Mouse (Mus musculus) forelimb bud, embryonic 11.5 days (tissue): ENCODE results near the gene Myrip.
A peak's percentile ranks its signal among the peaks of the same experiment; 100 is the strongest.
"Not testable (repeated sequence)": the region's sequence is repeated elsewhere in the genome, so short reads cannot be mapped to it uniquely, and the experiment has no call there.

Experiments used
- DNase-seq: peaks from one replicate; pipeline ENCODE4 v3.0.0-alpha.2; 2012; ENCODE audit warnings: low read depth, low spot score

The Myrip gene

DNA sequence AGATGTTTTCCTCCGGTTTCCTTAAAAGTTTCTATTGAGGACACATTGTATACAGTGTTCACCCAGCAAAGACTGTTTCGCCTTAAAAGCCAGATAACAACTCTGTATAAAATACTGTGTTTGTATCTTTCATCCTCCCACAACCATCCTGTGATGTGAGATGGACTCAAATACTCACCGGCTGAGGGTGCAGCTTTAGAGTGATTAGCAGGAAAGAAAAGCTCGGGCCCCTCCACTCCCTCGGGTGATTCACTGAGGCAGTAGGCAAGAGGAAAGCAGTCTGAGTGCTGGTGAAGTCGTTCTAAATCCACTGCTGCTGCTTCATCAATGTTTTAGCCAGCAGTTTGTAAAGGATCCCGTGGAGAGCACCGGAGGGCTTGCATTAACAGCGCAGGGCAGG, 93.9 kb downstream of the Myrip start:
- no peak for DNase-seq

DNA sequence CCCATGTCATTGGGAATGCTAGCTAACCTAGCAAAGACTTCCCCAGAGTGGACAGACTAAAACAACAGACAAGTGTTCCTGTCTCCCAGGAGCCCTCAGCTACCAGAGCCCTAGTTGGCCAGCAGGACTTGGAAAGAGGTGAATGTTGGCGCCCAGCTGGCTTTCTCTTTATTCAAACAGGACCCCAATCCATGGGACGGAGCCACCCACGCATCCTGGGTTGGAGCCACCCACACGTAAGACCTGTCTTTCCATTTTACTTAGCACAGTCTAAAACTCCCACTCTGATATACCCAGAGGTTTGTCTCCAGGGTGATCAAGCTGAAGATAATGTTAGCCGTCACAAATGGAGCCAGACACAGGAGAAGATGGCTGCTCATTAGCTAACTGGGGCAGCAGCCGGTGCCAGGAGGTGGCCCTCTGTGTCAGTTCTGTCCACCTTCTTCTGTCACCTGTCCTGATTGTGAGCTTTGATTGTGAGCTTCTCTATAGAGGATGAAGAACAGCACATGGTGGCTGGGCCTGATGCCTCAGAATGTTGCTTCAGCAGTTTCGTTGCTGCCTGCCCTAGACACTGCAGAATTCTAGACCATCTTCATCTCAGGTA, 95.4 kb downstream of the Myrip start:
- DNase-seq: no peak

GRCm38 (mm10) chr9:120398289-120398688, 97.0 kb downstream of the Myrip start:
- DNase-seq: no peak

DNA sequence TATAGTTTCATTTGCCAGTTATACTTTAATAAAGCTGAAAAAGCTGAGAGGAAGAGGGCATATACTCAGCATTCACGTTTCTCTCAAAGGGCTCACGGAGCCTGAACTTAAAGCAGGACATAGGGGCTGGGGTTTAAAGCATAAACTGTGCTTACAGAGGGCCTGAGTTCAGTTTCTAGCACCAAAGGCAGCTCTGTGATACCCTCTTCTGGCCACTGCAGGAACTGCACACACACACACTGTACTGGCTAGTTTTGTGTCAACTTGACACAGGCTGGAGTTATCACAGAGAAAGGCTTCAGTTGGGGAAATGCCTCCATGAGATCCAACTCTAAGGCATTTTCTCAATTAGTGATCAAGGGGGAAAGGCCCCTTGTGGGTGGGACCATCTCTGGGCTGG, 98.2 kb downstream of the Myrip start:
- not testable (repeated sequence) for DNase-seq

- no peak for DNase-seq
These were observed 101.1 kb downstream of the Myrip start for GRCm38 (mm10) chr9:120402368-120402767.

- no peak for DNase-seq
These were observed 102.3 kb downstream of the Myrip start for GRCm38 (mm10) chr9:120403661-120404060.

GRCm38 (mm10) chr9:120409663-120410181, 108.4 kb downstream of the Myrip start:
- no peak for DNase-seq

DNA sequence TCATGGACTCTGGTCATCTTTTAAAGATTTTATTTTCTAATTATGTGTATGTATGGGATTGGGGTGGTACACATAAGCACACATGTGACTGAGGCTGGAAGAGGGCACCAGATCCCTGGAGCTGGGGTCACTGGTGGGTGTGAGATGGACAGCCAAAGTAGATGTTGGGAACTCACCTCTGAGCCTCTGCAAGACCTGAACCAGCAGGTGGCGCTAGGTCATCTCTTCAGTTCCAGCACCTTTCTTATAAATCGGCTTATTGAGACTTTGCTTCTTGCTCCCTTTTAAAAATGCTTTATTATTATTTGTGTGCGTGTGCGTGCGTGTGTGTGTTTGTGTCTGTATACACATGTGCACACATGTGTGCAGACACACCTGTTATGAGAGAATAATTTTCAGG, 109.1 kb downstream of the Myrip start:
- peak; percentile 42 for DNase-seq

- peak; percentile 85 for DNase-seq
These were observed 114.2 kb downstream of the Myrip start for GRCm38 (mm10) chr9:120415504-120415903.

DNA sequence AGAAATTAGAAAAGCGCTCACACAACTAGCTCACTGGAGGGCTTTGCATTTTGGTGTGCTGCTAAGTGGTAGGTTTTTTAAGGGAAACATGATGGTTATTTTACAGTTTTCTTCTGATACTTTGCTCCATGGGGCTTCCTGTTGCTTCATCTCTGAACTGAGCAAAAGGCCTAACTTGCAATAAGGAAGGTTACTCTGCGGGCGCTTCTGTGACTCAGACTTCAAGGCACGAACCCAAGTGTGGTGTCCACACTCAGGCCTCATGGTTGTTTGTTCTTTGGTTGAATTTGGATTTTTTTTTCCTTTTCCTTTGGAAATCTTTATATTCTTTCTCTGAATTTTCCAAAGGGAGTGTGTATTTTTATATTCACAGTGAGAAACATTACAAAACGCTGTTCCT, 114.8 kb downstream of the Myrip start:
- DNase-seq: no peak

GRCm38 (mm10) chr9:120416729-120417128, 115.4 kb downstream of the Myrip start:
- no peak for DNase-seq

DNA sequence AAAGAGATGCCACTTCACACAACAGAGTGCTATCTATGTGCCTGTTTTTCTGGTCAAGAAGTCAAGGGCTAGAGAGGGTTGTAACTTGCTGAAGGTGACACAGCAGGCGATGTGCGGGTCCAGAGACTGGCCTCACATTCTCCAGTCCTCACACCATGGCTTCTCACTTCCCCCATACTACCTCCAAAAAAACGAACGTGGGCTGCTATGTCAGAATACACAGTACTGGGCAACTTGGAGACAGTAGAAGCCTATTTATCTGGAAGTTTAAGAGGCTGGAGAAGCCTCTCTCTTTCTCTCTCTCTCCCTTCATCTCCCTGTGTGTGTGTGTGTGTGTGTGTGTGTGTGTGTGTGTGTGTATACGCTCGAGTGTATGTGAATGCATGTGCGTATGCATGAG, 117.3 kb downstream of the Myrip start:
- no peak for DNase-seq

- DNase-seq: no peak
These were observed 123.3 kb downstream of the Myrip start for GRCm38 (mm10) chr9:120424567-120424966.

GRCm38 (mm10) chr9:120425768-120426167, 124.5 kb downstream of the Myrip start:
- peak; percentile 64 for DNase-seq

DNA sequence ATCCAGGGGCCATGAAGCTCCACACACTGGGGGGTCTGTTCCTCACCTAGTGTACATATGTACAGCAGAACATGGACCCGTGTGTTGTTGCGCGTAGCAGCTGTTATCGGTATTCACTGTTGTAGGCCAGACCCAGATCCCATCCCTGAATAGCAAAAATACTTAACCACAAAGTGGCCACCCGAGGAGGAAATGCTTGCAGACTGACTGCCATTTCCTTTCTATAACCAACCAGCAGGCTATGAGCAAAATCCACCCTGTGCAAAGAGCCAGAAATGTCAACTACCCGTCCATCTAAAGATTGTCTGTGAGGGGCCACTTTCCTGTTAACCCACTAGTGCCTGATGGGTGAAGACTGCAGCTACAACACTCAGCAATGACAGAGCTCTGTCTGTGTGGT, 126.9 kb downstream of the Myrip start:
- DNase-seq: no peak

- peak; percentile 91 for DNase-seq
These were observed 132.4 kb downstream of the Myrip start for GRCm38 (mm10) chr9:120433747-120434146.

- DNase-seq: no peak
These were observed 134.5 kb downstream of the Myrip start for GRCm38 (mm10) chr9:120435841-120436240.

DNA sequence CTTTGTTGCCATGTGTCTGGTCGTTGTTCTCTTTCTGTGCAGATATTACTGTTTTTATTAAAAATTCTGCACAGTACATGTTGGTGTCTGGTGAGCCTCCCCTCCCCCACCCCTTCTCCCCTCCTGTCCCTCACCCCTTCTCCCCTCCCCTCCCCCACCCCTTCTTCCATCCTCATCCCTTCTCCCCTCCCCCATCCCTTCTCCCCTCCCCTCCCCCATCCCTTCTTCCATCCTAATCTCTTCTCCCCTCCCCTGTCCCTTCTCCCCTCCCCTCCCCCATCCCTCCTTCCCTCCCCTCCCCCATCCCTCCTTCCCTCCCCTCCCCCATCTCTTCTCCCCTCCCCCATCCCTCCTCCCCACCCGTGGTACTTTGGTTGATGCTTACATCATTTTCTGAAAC, 135.5 kb downstream of the Myrip start:
- no peak for DNase-seq

DNA sequence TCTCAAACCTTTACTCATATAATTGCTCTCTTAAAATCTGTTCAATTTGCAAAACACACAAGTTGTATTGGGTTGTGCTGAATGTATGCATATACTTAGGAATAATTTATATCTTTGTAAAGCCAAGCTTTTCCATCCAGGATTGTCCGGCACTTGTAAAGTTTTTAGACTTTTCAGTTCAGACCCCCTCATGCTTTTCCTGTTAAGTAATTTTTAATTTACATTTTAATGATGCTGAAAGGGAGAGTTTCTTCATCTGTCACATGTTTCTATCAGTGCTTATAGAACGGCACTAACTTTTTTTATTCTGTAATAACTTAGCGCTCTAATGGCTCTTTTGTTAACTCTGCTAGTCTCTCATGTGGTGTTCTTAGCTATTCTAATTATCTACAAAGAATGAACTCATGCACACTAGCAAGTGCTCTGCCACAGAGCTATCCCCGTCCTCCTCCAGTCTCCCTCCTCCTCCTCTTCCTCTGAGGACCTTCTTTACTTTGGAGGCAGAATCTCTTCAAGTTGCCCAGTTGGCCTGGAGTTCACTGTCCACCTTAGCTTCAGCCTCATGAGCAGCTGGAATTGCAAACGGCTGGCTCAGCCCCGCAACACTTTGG, 136.1 kb downstream of the Myrip start:
- no peak for DNase-seq

GRCm38 (mm10) chr9:120438350-120438749, 137.0 kb downstream of the Myrip start:
- DNase-seq: no peak

GRCm38 (mm10) chr9:120438781-120439180, 137.5 kb downstream of the Myrip start:
- no peak for DNase-seq

DNA sequence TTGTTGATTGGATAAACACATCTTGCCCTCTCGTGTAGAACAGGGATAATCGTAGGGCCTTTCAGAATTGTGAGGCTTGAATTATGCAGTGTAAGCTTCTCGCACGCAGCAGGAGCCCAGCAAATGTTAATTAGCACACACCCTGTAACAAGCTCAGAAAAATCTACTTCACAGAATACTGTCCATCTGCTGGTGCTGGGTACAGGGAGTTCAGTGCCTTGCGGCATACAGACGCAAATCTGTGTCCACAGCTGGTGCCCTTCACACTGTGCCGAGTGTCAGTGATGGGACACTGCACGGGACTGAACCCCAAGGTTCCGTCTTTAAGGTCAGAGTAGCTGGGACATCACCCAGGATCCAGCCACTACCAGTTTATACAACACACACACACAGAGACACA, 143.3 kb downstream of the Myrip start:
- no peak for DNase-seq

- DNase-seq: no peak
These were observed 148.5 kb downstream of the Myrip start for GRCm38 (mm10) chr9:120449696-120450329.
